Mouse (Mus musculus) neural tube, embryonic 11.5 days (tissue): ENCODE measurements around the gene Ftsj3. TPM values are rescaled to one million over a fixed set of nuclear protein-coding genes. Genes with fewer than 3 reads are reported as not detected.
A peak's percentile ranks its signal among the peaks of the same experiment; 100 is the strongest.
"Not testable (repeated sequence)": the region's sequence is repeated elsewhere in the genome, so short reads cannot be mapped to it uniquely, and the experiment has no call there.

Source experiments
- ATAC-seq: fragments of 200-750 bp; cut with Nextera tagmentation; 2 replicates; pipeline ENCODE4 v1.8.0; 2017; ENCODE audit warnings: moderate number of reproducible peaks, mild to moderate bottlenecking, moderate TSS enrichment, moderate library complexity; ENCODE audit not compliant: insufficient read depth, low FRiP score, low TSS enrichment
- DNase-seq: peaks from one replicate; pipeline ENCODE4 v3.0.0-alpha.2; 2015; ENCODE audit warnings: low spot score
- H3K27ac ChIP-seq: fragments of 300-500 bp; sonication (generic); 2 replicates; pipeline ENCODE4 v1.5.1; 2014; ENCODE audit warnings: low read depth, mild to moderate bottlenecking, low read length
- H3K27me3 ChIP-seq: fragments of 300-500 bp; sonication (generic); 2 replicates; pipeline ENCODE4 v1.6.1; 2014; ENCODE audit warnings: mild to moderate bottlenecking, low read length, mixed read lengths; ENCODE audit not compliant: control insufficient read depth, insufficient read depth
- H3K36me3 ChIP-seq: fragments of 300-500 bp; sonication (generic); 2 replicates; pipeline ENCODE4 v1.6.1; 2014; ENCODE audit warnings: mild to moderate bottlenecking, low read length, moderate library complexity, mixed read lengths; ENCODE audit not compliant: control insufficient read depth, insufficient read depth
- H3K4me1 ChIP-seq: fragments of 300-500 bp; sonication (generic); 2 replicates; pipeline ENCODE4 v1.6.1; 2014; ENCODE audit warnings: low read length, mixed read lengths; ENCODE audit not compliant: control insufficient read depth, insufficient read depth
- H3K4me2 ChIP-seq: fragments of 300-500 bp; sonication (generic); 2 replicates; pipeline ENCODE4 v1.6.1; 2014; ENCODE audit warnings: low read depth, mild to moderate bottlenecking, moderate library complexity
- H3K4me3 ChIP-seq: fragments of 300-500 bp; sonication (generic); 2 replicates; pipeline ENCODE4 v1.5.1; 2014; ENCODE audit warnings: low read depth, low read length
- H3K9ac ChIP-seq: fragments of 300-500 bp; sonication (generic); 2 replicates; pipeline ENCODE4 v1.6.1; 2014; ENCODE audit warnings: mild to moderate bottlenecking, low read length
- H3K9me3 ChIP-seq: fragments of 300-500 bp; sonication (generic); 2 replicates; pipeline ENCODE4 v1.6.1; 2016; ENCODE audit warnings: low read length; ENCODE audit not compliant: control insufficient read depth
- WGBS: fragments of 180-500 bp; shearing (Covaris S2); extraction: QIAGEN DNeasy Blood & Tissue Kit; methylation state at CpG from one replicate; pipeline ENCODE4 v1.1.7; 2014; 5-methylcytosine and 5-hydroxymethylcytosine counted together
- polyA plus RNA-seq: library from polyadenylated mRNA; unstranded; fragments of >200 nt; fragmentation: Nextera tagmentation; extraction: Ambion mirVana; gene quantifications from 2 replicates; pipeline ENCODE4 v1.2.1, GENCODE M21; 2014

Ftsj3 gene
- polyA plus RNA-seq, 1 experiment from 2014 or later: 66.9 TPM

GRCm38 (mm10) chr11:106233978-106234377, 21.9 kb downstream of the Ftsj3 start:
- DNase-seq, H3K9ac ChIP-seq, ATAC-seq, H3K4me2 ChIP-seq, H3K27ac ChIP-seq, H3K27me3 ChIP-seq, H3K9me3 ChIP-seq, H3K4me1 ChIP-seq, H3K4me3 ChIP-seq: not testable (repeated sequence)
- peaks cover 16% of the 10 kb centered on the region for H3K36me3 ChIP-seq
- WGBS: 80% methylated on average over 8 of the region's 8 CpGs

GRCm38 (mm10) chr11:106220603-106221002, 35.3 kb downstream of the Ftsj3 start:
- Histone ChIP-seq H3K27ac (no peak overlapping the region), H3K36me3 (0 out of 2 replicates have a peak, but pooled peaks cover 3% of the 10 kb centered on the region), H3K9me3 (no peaks in the 10 kb centered on the region), H3K9ac (no peak overlapping the region), H3K4me2 (no peak overlapping the region), H3K4me3 (no peak overlapping the region), H3K27me3 (no peaks in the 10 kb centered on the region), H3K4me1 (peaks cover 10% of the 10 kb centered on the region)
- ATAC-seq (no peak), DNase-seq (no peak)
- 95% methylated on average over 3 of the region's 3 CpGs for WGBS

DNA sequence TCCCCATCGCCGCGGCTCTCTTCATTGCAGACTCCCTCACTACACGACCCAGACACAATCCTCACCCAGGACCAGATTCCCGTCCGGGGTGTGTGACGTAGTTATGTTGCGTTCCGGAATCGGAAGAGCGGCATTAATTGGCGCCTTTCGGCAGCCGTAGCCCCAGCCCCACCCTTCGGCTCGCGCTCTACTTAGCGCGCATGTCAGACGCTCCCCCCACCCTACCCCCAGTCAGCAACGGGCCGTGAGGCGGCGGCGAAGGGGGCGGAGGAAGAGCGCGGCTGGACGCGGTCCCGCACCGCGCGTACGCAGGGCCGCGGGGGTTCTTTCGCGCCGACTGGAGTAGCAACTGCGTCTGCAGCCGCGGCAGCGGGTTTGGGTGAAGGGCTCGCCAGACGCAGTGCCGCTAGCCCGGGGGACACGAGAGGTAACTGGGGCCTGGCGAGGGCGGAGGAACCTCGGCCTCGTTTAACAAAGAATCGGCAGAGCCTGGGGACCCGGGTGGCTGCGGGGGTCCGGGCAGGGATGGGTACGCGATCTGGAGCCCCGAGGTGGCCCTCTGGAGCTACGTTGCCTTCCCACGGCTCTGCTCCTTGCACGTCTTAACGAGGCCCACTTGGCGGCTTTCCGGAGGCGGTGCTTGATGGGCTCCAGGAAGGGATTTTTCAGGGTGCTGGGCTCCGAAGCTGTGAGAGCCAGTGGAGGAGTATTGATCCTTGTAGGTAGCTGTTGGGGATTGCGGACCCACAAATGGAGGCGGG, 39.0 kb downstream of the Ftsj3 start, which contains the start of gene Ddx42:
TSS of gene Ddx42 (plus strand) at position 197 of the 761 bp plus-strand sequence.
- no peaks in the 10 kb centered on the region for H3K36me3 ChIP-seq
- DNase-seq: peak; percentile 95
- under 1% methylated on average over 70 of the region's 70 CpGs for WGBS
- ATAC-seq: peak; percentile 93
- H3K4me3 ChIP-seq: peak within 1 kb of the TSS; percentile 87
- H3K4me2 ChIP-seq: peak within 1 kb of the TSS; percentile 72
- H3K27ac ChIP-seq: peak within 1 kb of the TSS; percentile 92
- peaks cover 14% of the 10 kb centered on the region for H3K4me1 ChIP-seq
- no peaks in the 10 kb centered on the region for H3K9me3 ChIP-seq
- no peaks in the 10 kb centered on the region for H3K27me3 ChIP-seq
- peak within 1 kb of the TSS; percentile 94 for H3K9ac ChIP-seq

- WGBS: under 1% methylated on average over 46 of the region's 46 CpGs
- DNase-seq (peak; percentile 96), ATAC-seq (peak; percentile 95)
- peak within 1 kb of the TSS; percentile 72 for H3K4me2 ChIP-seq
- H3K9me3 ChIP-seq: no peaks in the 10 kb centered on the region
- peak within 1 kb of the TSS; percentile 92 for H3K27ac ChIP-seq
- peaks cover 14% of the 10 kb centered on the region for H3K4me1 ChIP-seq
- H3K27me3 ChIP-seq: no peaks in the 10 kb centered on the region
- H3K9ac ChIP-seq: peak within 1 kb of the TSS; percentile 94
- peak within 1 kb of the TSS; percentile 87 for H3K4me3 ChIP-seq
- peaks cover 2% of the 10 kb centered on the region; the same call in 1 of the 2 replicates for H3K36me3 ChIP-seq
Measured at GRCm38 (mm10) chr11:106215927-106216729, 39.8 kb downstream of the Ftsj3 start, which contains the start of gene Ccdc47. Ccdc47 (minus strand) TSS chr11:106216344.

- peaks cover 5% of the 10 kb centered on the region; the same call in 1 of the 2 replicates for H3K36me3 ChIP-seq
- ATAC-seq (no peak), DNase-seq (no peak)
- no peak overlapping the region for H3K27ac ChIP-seq
- no peaks in the 10 kb centered on the region for H3K9me3 ChIP-seq
- H3K4me1 ChIP-seq: peaks cover 14% of the 10 kb centered on the region
- peak overlapping the region; percentile 87 for H3K4me3 ChIP-seq
- peak overlapping the region; percentile 94 for H3K9ac ChIP-seq
- no peaks in the 10 kb centered on the region for H3K27me3 ChIP-seq
- 35% methylated on average over 7 of the region's 7 CpGs for WGBS
- peak overlapping the region; percentile 72 for H3K4me2 ChIP-seq
Measured at GRCm38 (mm10) chr11:106215450-106215859, 40.4 kb downstream of the Ftsj3 start.

DNA sequence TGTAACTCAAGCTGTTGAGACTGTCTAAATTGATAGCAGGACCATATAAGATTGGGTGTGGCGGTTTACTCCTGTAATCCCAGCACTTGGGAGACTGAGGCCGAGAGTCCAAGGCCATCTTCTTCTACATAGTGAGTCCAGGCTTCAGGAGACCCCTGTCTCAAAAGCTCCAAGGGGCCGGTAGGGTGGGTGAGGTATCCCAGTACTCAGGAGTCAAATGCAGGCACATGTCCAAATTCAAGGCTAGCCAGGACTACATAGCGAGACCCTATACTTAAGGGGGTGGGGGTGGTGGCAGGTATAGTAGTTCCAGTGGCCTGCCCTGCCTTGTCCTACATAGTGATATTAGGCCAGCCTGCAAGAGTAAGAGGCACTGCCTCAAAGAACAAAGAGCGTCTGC, 41.0 kb downstream of the Ftsj3 start:
- Histone ChIP-seq H3K36me3 (peaks cover 7% of the 10 kb centered on the region), H3K4me3 (no peak overlapping the region; the same call in 1 of the 2 replicates), H3K27ac (no peak overlapping the region), H3K4me2 (peak overlapping the region; percentile 72), H3K27me3 (no peaks in the 10 kb centered on the region), H3K9me3 (no peaks in the 10 kb centered on the region), H3K4me1 (peaks cover 14% of the 10 kb centered on the region), H3K9ac (no peak overlapping the region; the same call in 1 of the 2 replicates)
- DNase-seq (no peak), ATAC-seq (no peak)
- 91% methylated on average over 5 of the region's 5 CpGs for WGBS

- Histone ChIP-seq H3K4me2 (no peak overlapping the region), H3K4me3 (no peak overlapping the region), H3K36me3 (peaks cover 11% of the 10 kb centered on the region), H3K9me3 (no peaks in the 10 kb centered on the region), H3K4me1 (peaks cover 6% of the 10 kb centered on the region), H3K27me3 (no peaks in the 10 kb centered on the region), H3K9ac (no peak overlapping the region), H3K27ac (no peak overlapping the region)
- ATAC-seq (no peak), DNase-seq (no peak)
- WGBS: 96% methylated on average over 8 of the region's 8 CpGs
Measured at GRCm38 (mm10) chr11:106212771-106213170, 43.1 kb downstream of the Ftsj3 start.

DNA sequence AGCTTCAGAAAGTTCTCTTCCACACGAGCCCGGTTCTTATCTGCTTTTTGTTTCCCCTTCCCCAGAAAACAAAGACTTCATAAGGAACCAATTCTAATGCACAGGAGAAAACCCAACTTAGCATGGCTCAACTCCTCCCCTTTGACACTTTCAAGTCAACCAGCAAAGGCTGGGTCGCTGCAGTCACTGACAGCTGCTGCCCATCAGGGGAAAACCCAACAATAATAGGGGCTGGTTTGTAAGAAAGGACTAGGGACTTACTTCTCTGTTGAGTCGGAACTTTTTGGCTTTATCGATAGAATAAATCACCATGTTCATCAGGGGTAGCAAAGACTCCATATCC, 53.8 kb downstream of the Ftsj3 start, which contains the start of gene Strada:
TSS of gene Strada (minus strand) at position 46 of the 343 bp plus-strand sequence.
- Histone ChIP-seq H3K27ac (no peak within 1 kb of the TSS), H3K4me3 (no peak within 1 kb of the TSS), H3K36me3 (peaks cover 9% of the 10 kb centered on the region), H3K27me3 (no peaks in the 10 kb centered on the region), H3K9me3 (no peaks in the 10 kb centered on the region), H3K4me1 (no peaks in the 10 kb centered on the region), H3K4me2 (no peak within 1 kb of the TSS), H3K9ac (no peak within 1 kb of the TSS)
- ATAC-seq (no peak), DNase-seq (no peak)
- WGBS: 91% methylated on average over 5 of the region's 5 CpGs
